Mouse (Mus musculus): ENCODE results near the gene Selenbp1. TPM values are rescaled to one million over a fixed set of nuclear protein-coding genes. Genes with fewer than 3 reads are reported as not detected.

Gene Selenbp1
- polyA plus RNA-seq, 1 experiment, result 14.5 TPM

DNA sequence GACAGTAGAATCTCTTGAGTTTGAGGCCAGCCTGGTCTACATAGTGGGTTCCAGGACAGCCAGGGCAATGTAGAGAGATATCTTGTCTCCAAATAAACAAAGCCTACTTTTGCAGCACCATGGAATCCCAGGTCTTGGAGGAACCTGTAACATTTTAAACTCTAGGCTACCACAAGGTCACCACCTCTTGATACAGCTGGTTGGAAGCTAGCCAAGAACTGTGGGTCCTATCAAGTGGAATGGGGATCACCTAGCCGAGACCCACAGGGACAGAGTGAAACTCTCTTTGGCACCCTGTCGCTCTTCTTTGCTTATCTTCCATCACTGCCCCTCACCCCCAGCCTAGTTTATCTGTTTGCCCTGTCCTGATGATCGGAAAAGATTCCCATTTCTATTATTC, 39.7 kb downstream of the Selenbp1 start:
- no peak for DNase-seq (ENCODE audit: extremely low spot score in 1 of 2, low spot score in 1 of 2)

DNA sequence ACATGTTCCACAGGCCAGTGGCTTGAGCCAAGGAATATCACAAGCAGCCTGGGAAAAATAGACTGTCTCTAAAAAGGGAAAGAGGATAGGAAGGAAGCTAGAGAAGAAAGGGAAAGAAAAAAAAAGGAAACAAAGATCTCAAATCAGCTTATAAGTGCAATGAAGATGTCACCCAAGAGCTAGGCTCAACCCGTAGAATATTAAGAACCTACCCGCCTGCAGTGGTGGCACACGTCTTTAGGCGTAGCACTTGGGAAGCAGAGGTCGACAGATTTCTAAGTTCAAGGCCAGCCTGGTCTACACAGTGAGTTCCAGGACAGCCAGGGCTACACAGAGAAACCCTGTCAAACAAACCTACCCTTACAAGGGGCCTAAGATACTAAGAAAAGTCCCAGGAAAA, 40.8 kb downstream of the Selenbp1 start:
- DNase-seq (ENCODE audit: extremely low spot score in 1 of 2, low spot score in 1 of 2), result no peak

DNA sequence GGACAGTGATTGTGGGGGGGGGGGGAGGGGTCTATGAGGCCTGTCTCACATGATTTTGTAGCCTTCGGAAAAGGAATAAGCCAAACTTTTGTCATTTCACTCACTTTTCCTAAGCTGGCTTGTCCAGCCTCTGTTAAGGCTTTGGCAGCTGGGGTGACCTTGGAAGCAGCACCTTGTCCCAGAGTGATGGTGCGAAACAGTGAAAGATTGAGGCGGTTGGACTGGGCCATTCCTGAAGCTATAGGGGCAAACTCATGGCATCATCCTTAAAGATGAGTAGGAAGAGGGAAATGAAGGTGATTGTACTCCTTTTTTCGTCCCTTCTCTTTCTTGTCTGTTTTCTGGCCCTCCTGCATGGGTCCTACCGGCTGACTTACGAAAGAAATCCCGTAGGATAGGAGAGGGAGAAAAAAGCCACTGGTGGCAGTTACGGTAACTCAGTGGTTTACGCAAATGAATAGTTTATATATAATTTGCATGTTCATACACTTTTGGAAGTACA, 41.2 kb downstream of the Selenbp1 start:
- no peak for DNase-seq (ENCODE audit: extremely low spot score in 1 of 2, low spot score in 1 of 2)

DNA sequence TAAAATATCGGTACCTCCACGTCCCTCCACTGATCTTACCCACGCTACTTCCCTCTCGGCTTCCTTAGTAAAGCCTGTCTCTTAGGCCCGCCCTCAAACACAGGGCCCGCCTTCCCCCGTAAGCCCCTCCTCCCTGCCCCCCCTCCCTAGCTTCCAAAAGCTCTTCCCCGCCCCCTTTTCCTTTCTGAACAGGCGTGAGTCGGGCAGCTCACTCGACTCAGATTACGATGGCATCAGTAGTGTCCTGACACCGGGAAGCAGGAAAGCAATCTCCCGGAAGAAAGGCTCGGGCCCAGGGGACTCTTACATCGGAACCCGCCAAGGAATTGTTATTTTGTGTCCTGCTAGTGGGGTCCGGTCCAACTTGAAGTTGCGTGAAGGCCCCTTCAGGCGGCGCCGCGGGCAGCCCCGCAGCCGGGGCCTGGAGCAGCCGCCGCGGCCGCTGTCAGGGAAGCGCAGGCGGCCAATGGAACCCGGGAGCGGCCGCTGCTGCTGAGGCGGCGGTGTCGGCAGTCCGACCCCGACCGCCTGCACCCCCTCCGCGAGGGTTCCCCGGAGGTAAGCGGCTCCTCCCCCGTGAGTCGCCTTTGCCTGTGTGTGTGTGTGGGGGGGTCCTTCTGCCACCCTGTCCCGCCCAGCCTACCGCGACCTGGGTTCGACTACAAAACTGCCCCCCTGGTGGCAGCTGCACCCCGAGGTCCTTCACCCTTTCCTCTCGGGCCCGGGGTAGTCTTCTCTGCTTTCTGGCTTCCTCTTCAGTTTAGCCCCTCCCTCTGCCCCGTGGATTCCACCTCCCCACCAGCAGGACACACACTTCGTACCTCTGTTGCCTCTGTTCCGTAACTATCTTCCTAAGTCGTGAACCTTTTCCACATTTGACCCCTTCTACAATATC, 41.9 kb downstream of the Selenbp1 start, which contains the start of gene Pi4kb:
TSS of gene Pi4kb (plus strand) at position 204 of the 895 bp plus-strand sequence.
- peak; percentile 51 to 87 for DNase-seq (ENCODE audit: extremely low spot score in 1 of 2, low spot score in 1 of 2)

DNA sequence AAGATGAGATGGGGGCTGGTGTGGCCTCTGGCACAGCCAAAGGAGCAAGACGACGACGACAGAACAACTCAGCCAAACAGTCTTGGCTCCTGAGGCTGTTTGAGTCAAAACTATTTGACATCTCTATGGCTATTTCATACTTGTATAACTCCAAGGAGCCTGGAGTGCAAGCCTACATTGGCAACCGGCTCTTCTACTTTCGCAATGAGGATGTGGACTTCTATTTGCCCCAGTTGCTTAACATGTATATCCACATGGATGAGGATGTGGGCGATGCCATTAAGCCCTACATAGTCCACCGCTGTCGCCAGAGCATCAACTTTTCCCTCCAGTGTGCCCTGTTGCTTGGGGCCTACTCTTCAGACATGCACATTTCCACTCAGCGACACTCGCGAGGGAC, 51.5 kb downstream of the Selenbp1 start:
- no peak for DNase-seq (ENCODE audit: extremely low spot score in 1 of 2, low spot score in 1 of 2)

DNA sequence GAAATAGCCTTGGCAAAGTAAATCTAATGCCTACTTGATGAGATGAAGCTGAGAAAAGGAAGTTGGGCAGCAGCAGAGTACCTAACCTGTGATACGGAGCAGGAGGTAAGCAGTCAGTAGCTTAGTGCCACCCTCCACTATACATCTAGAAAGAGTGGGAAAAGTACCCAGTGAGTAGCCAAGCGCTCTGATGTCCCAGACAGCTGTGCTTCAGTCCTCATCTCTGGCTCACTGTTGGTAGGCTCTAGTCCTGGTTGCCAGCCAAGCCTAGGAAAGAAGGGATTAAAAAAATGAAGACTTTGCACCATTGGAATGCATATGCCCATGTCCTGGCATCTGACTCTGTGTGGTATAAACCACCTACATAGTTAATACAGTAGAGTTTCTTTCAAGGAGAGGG, 52.7 kb downstream of the Selenbp1 start:
- no peak for DNase-seq (ENCODE audit: extremely low spot score in 1 of 2, low spot score in 1 of 2)

DNA sequence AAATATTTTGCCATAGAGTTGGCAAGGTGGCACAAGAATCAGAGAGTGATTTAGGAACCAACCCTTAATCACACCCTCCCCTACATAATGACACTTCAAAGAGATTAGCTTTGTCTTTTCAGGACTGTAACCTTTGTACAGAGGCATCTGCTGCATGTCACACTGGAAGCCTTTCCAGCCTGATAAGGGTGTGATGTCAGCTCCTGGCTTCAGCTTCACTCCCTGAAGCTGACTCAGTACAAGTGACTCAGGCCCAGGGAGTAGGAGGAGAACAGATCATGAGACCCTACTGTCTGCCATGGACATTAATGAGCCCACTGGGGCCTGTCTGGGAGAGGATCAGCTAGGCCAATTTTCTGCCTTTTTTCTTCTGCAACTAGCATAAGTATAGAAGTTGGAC, 54.7 kb downstream of the Selenbp1 start:
- DNase-seq (ENCODE audit: extremely low spot score in 1 of 2, low spot score in 1 of 2), result peak in 1 of 2 experiments; percentile 52

DNA sequence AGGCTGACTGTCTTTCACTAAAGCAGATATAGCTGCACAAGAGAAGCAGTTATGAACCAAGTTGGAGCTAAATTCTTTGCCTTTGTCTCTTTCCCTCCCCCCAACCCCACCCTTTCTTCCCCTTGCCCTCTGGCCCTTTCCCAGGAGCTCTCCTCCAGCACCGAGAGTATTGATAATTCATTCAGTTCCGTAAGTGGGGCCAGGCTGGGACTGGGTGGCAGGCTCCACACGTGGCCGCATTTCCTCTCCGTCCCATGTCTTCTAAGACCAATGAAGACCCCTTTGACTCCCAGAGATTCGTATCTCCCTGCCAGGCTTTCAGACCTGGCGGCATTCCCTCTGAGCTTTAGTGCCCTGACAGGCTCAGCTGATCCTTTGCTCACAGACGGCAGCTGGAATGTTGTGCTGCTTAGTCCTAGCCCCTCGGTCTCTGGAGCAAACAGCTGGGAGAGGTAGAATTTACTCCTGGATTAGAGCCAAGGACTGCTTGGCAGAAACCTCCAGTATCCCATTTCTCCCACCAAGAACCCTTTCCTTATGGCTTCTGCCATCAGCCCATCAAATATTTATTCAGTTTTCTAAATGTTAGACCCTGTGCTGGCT, 56.4 kb downstream of the Selenbp1 start:
- DNase-seq (ENCODE audit: extremely low spot score in 1 of 2, low spot score in 1 of 2), result no peak

Other genes starting within 250 kb of the Selenbp1 start
- gene Selenbp2, start 239.5 kb upstream of the Selenbp1 start, polyA plus RNA-seq (2012; rRNA removed), result 0.53 TPM in 1 of 2 replicates, not detected in the other
- 2.6 and 3.7 TPM in 2 replicates for gene Cgn, start 146.6 kb upstream of the Selenbp1 start, polyA plus RNA-seq (2012; rRNA removed)
- 42.6 and 47.6 TPM in 2 replicates for gene Pogz, start 95.5 kb upstream of the Selenbp1 start, polyA plus RNA-seq (2012; rRNA removed)
- gene Psmb4, start 46.1 kb upstream of the Selenbp1 start, polyA plus RNA-seq (2012; rRNA removed), result 245 and 253 TPM in 2 replicates
- gene Rfx5, start 21.0 kb downstream of the Selenbp1 start, polyA plus RNA-seq (2012; rRNA removed), result 27.8 and 31.8 TPM in 2 replicates
- gene Pi4kb, start 41.7 kb downstream of the Selenbp1 start, polyA plus RNA-seq (2012; rRNA removed), result 58.9 and 64.4 TPM in 2 replicates
- 18.4 and 20.9 TPM in 2 replicates for gene Zfp687, start 82.4 kb downstream of the Selenbp1 start, polyA plus RNA-seq (2012; rRNA removed)
- gene Psmd4, start 109.6 kb downstream of the Selenbp1 start, polyA plus RNA-seq (2012; rRNA removed), result 219 and 229 TPM in 2 replicates
- gene Pip5k1a, start 173.9 kb downstream of the Selenbp1 start, polyA plus RNA-seq (2012; rRNA removed), result 41.6 and 42.0 TPM in 2 replicates
- gene Vps72, start 178.0 kb downstream of the Selenbp1 start, polyA plus RNA-seq (2012; rRNA removed), result 58.0 and 60.9 TPM in 2 replicates
- gene Tmod4, start 191.4 kb downstream of the Selenbp1 start, polyA plus RNA-seq (2012; rRNA removed), result 0.98 and 2.4 TPM in 2 replicates
- 118 and 124 TPM in 2 replicates for gene Scnm1, start 201.0 kb downstream of the Selenbp1 start, polyA plus RNA-seq (2012; rRNA removed)
- gene Lysmd1, start 201.0 kb downstream of the Selenbp1 start, polyA plus RNA-seq (2012; rRNA removed), result 20.2 and 21.2 TPM in 2 replicates
- 4.0 and 5.9 TPM in 2 replicates for gene Tnfaip8l2, start 209.3 kb downstream of the Selenbp1 start, polyA plus RNA-seq (2012; rRNA removed)
- gene Sema6c, start 227.4 kb downstream of the Selenbp1 start, polyA plus RNA-seq (2012; rRNA removed), result 34.6 and 35.8 TPM in 2 replicates

All from frontal cortex, adult 2 months (tissue).